Mouse (Mus musculus) limb, embryonic 14.5 days (tissue): ENCODE results near the gene Samsn1. TPM values are rescaled to one million over a fixed set of nuclear protein-coding genes. Genes with fewer than 3 reads are reported as not detected.

Experiments used
- ATAC-seq: fragments of 200-750 bp; cut with Nextera tagmentation; 2 replicates; pipeline ENCODE4 v1.8.0; 2017; ENCODE audit warnings: low read depth, moderate number of reproducible peaks, moderate TSS enrichment; ENCODE audit not compliant: low FRiP score
- DNase-seq: peaks from one replicate; pipeline ENCODE4 v3.0.0-alpha.2; 2015; ENCODE audit warnings: low spot score
- H3K27ac ChIP-seq: fragments of 300-500 bp; sonication (generic); replicated peaks from 2 replicates; pipeline ENCODE4 v1.5.1; 2014; ENCODE audit warnings: low read depth, mild to moderate bottlenecking, low read length, moderate library complexity, mixed read lengths
- H3K27me3 ChIP-seq: fragments of 300-500 bp; sonication (generic); 2 replicates; pipeline ENCODE4 v1.6.1; 2014; ENCODE audit warnings: low read length, mixed read lengths; ENCODE audit not compliant: control insufficient read depth, insufficient read depth
- H3K36me3 ChIP-seq: fragments of 300-500 bp; sonication (generic); 2 replicates; pipeline ENCODE4 v1.6.1; 2014; ENCODE audit warnings: mild to moderate bottlenecking, low read length, moderate library complexity, mixed read lengths; ENCODE audit not compliant: control insufficient read depth, insufficient read depth
- H3K4me1 ChIP-seq: fragments of 300-500 bp; sonication (generic); 2 replicates; pipeline ENCODE4 v1.6.1; 2014; ENCODE audit warnings: antibody characterized with exemption, low read length, mixed read lengths; ENCODE audit not compliant: control insufficient read depth, insufficient read depth
- H3K4me2 ChIP-seq: fragments of 300-500 bp; sonication (generic); replicated peaks from 2 replicates; pipeline ENCODE4 v1.6.1; 2014; ENCODE audit warnings: low read depth, mild to moderate bottlenecking, low read length, moderate library complexity; ENCODE audit not compliant: severe bottlenecking
- H3K4me3 ChIP-seq: fragments of 300-500 bp; sonication (generic); replicated peaks from 2 replicates; pipeline ENCODE4 v1.5.1; 2014; ENCODE audit warnings: low read length
- H3K9ac ChIP-seq: fragments of 300-500 bp; sonication (generic); 2 replicates; pipeline ENCODE4 v1.6.1; 2014; ENCODE audit warnings: mild to moderate bottlenecking, low read depth, low read length, moderate library complexity; ENCODE audit not compliant: severe bottlenecking
- H3K9me3 ChIP-seq: fragments of 300-500 bp; sonication (generic); 2 replicates; pipeline ENCODE4 v1.6.1; 2016; ENCODE audit warnings: low read length; ENCODE audit not compliant: control insufficient read depth
- POLR2A ChIP-seq: fragments of 200-500 bp; IDR thresholded peaks from 2 replicates; pipeline ENCODE4 v1.8.0; 2012; ENCODE audit warnings: inconsistent platforms, mild to moderate bottlenecking, moderate library complexity, borderline replicate concordance; ENCODE audit not compliant: insufficient read depth, insufficient read length; ENCODE audit errors: extremely low read depth
- WGBS: fragments of 180-500 bp; shearing (Covaris S2); extraction: QIAGEN DNeasy Blood & Tissue Kit; methylation state at CpG from one replicate; pipeline ENCODE4 v1.1.7; 2014; 5-methylcytosine and 5-hydroxymethylcytosine counted together
- polyA plus RNA-seq, 2 experiments: library from polyadenylated mRNA; depleted of rRNA in 1 of 2; stranded (reverse) in 1 of 2; unstranded in 1 of 2; fragments of >200 nt; fragmentation: Nextera tagmentation in 1 of 2; extraction: Ambion mirVana in 1 of 2; gene quantifications; 2 replicates each; pipeline versions ENCODE4 v1.2.1 to v1.2.3; 2012 to 2014

Samsn1 gene
- polyA plus RNA-seq, 2 experiments = 3.2 to 4.1 TPM

DNA sequence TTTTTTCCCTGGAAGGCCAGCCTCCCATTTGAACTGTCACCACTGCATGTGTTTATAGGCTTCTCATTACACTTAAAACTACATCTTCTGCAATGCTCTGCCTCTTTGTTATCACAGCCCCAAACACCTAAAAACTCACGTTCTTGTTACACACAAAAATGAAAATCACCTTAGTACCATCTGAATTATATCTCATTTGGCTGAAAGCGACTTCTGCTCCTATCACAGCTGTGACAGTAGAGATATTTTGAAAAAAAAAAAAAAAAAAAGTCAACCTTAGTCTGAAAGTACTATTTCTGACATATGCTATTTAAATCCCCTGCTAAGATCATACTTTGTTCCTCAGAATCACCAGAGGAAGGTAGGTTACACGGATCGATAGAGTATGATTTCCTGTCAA, 102.8 kb downstream of the Samsn1 start:
- Histone ChIP-seq H3K27me3 (no peaks in the 10 kb centered on the region), H3K4me1 (no peaks in the 10 kb centered on the region), H3K9ac (no peak overlapping the region), H3K36me3 (no peaks in the 10 kb centered on the region), H3K9me3 (no peaks in the 10 kb centered on the region), H3K27ac (no peak overlapping the region), H3K4me2 (no peak overlapping the region), H3K4me3 (no peak overlapping the region)
- no peak for DNase-seq
- 86% methylated on average over 4 of the region's 4 CpGs for whole genome bisulfite sequencing
- TF ChIP-seq POLR2A = no peak
- ATAC-seq = no peak

DNA sequence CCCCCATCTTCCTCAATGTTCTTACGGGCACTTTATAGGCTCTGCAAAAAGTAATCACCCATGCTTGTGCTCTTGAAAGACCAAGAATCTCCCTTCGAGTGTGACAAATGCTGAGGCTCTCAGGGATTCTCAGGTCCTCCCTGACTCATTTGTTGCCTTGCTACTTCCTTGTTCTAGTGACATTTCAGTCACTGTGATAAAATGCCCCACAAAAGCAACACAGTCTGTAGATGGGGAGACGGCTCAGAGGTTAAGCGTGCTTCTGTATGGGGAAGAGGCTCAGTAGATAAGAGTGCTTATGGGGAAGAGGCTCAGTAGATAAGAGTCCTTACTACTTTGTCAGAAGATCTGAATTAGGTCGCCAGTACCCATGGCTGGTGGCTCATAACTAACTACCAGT, 104.4 kb downstream of the Samsn1 start:
- no peak for ATAC-seq
- TF ChIP-seq POLR2A = no peak
- Histone ChIP-seq H3K4me3 (no peak overlapping the region), H3K4me1 (no peaks in the 10 kb centered on the region), H3K36me3 (no peaks in the 10 kb centered on the region), H3K9me3 (no peaks in the 10 kb centered on the region), H3K27ac (no peak overlapping the region), H3K4me2 (no peak overlapping the region), H3K27me3 (no peaks in the 10 kb centered on the region), H3K9ac (no peak overlapping the region)
- DNase-seq = no peak
- 90% methylated on average over 5 of the region's 5 CpGs for WGBS

DNA sequence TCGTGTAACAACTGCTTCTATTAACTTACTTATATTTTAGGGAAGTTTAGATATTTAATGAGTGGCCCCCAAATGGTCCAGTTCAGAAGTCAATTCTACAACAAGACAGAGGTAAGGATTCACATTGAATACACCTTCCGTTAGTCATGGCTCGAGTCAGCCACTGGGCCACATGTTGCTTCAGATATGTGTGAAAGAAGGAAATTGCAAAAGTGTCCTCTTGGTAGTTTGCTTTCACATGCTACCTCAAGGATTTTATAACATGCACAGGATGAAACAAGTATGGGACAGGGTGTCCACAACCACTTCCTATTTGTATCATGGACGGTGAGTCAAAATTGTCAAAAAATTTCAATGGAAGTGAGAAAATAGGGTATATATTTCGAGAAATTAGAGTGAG, 110.0 kb downstream of the Samsn1 start:
- Histone ChIP-seq H3K4me1 (no peaks in the 10 kb centered on the region), H3K4me2 (no peak overlapping the region), H3K27ac (no peak overlapping the region), H3K36me3 (no peaks in the 10 kb centered on the region), H3K9ac (no peak overlapping the region), H3K9me3 (no peaks in the 10 kb centered on the region), H3K4me3 (no peak overlapping the region), H3K27me3 (no peaks in the 10 kb centered on the region)
- WGBS = 91% methylated on average over 5 of the region's 5 CpGs
- TF ChIP-seq POLR2A = no peak
- DNase-seq (no peak), ATAC-seq (no peak)

GRCm38 (mm10) chr16:75908635-75909494, 113.2 kb downstream of the Samsn1 start:
- Histone ChIP-seq H3K4me3 (no peak overlapping the region), H3K9ac (no peak overlapping the region), H3K9me3 (no peaks in the 10 kb centered on the region), H3K27me3 (no peaks in the 10 kb centered on the region), H3K36me3 (no peaks in the 10 kb centered on the region), H3K27ac (no peak overlapping the region), H3K4me2 (no peak overlapping the region), H3K4me1 (no peaks in the 10 kb centered on the region)
- no peak for DNase-seq
- no peak for TF ChIP-seq POLR2A
- ATAC-seq = no peak
- 72% methylated on average over 8 of the region's 8 CpGs for WGBS

DNA sequence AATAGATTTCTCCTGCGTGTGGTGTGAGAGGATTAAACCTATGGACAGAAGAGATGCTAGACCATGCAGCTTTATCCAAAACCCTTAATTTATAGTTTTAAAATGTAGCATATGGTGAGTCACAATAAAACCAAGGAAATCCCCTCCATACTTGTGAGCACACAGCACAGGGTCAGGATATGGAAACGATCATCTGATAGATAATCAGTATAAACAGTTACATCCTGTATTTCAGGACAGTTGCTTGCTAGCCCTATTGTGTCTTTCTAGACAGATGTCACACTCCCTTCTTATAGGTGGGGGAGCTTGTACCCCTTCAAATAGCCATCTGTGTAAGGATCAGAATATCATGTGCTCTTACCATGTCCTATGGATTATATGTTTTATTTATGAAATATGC, 115.3 kb downstream of the Samsn1 start:
- Histone ChIP-seq H3K9me3 (no peaks in the 10 kb centered on the region), H3K9ac (no peak overlapping the region), H3K4me3 (no peak overlapping the region), H3K27me3 (no peaks in the 10 kb centered on the region), H3K4me2 (no peak overlapping the region), H3K4me1 (no peaks in the 10 kb centered on the region), H3K27ac (no peak overlapping the region), H3K36me3 (no peaks in the 10 kb centered on the region)
- no peak for DNase-seq
- WGBS = 86% methylated on average over 2 of the region's 2 CpGs
- TF ChIP-seq POLR2A = no peak
- no peak for ATAC-seq
